Mouse (Mus musculus) embryonic stem cell, embryonic (primary cell): Measurements from ENCODE around the gene Hist1h1d.
"Not testable (repeated sequence)": the region's sequence is repeated elsewhere in the genome, so short reads cannot be mapped to it uniquely, and the experiment has no call there.

ENCODE experiments used
- CTCF ChIA-PET, 4 experiments: fragments of 300-600 bp in 2 of 4; fragments of 350-600 bp in 2 of 4; sonication (Branson Sonifier 250); formaldehyde crosslinking; loops; one replicate each; lab custom pipeline; 2022; ENCODE audit warnings: inconsistent platforms in 2 of 4; lab: Charles Lee
- POLR2A ChIA-PET, 4 experiments: fragments of 300-600 bp in 2 of 4; fragments of 350-600 bp in 2 of 4; sonication (Branson Sonifier 250); formaldehyde crosslinking; loops; one replicate each; lab custom pipeline; 2022; ENCODE audit warnings: antibody characterized with exemption in 4 of 4, inconsistent platforms in 1 of 4; lab: Charles Lee

Hist1h1d gene

GRCm38 (mm10) chr13:23523976-23524375 lies 29.1 kb upstream of the Hist1h1d start:
- CTCF ChIA-PET: interaction anchor here in 1 of 4 experiments (1.0 kb wide), 1 partner anchor 99 kb away, joined by 6 read pairs; no protein-coding TSS in a partner anchor
- POLR2A ChIA-PET: interaction anchor here in 3 of 4 experiments (1.0 to 24.7 kb wide), 3 partner anchors 29 to 100 kb away, joined by 5 to 639 read pairs (median 6); partner anchors contain the start of genes Hist1h1d (in 1 of the 3) and Hist1h4f (in 1 of the 3)

DNA sequence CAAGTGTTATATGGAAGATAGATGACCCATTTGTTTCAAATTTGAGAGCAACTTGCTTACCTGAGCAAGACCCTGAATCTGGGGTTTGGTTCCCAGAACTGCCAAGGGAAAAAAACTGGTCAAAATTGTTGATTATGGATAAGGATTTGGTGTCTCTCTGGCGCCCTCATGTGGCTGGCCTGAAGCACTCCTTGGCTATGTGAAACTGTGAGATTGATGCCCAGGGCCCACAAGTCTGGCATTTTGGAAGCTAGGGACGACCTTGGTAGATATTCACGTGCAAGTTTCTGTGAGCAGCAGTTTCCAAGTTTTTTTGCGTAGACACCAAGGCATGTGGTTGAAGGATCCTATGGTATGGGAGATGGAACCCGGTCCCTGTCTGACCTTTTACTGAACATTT lies 28.4 kb upstream of the Hist1h1d start:
- POLR2A ChIA-PET: interaction anchor here (0.6 to 24.7 kb wide), 28 partner anchors 9 to 215 kb away, joined by 3 to 692 read pairs (median 4); partner anchors contain the start of genes Abt1 (in 2 of the 4), Hist1h1d (in 2 of the 4), Hist1h2af (in 2 of the 4) and Hist1h2bg (in 2 of the 4)
- CTCF ChIA-PET: interaction anchor here (0.5 to 3.3 kb wide), 23 partner anchors 19 to 1609 kb away, joined by 3 to 37 read pairs (median 5); partner anchors contain the start of gene Abt1 (in 2 of the 4)

GRCm38 (mm10) chr13:23525901-23526300 lies 27.2 kb upstream of the Hist1h1d start:
- ChIA-PET POLR2A (interaction anchor here in 3 of 4 experiments (0.6 to 24.7 kb wide), 20 partner anchors 8 to 158 kb away, joined by 3 to 692 read pairs (median 9); partner anchors contain the start of genes Abt1 (in 2 of the 3), Hist1h1d (in 2 of the 3), Hist1h4f (in 2 of the 3) and Hist1h2ac (in 1 of the 3)), CTCF (interaction anchor here in 3 of 4 experiments (0.6 to 3.3 kb wide), 7 partner anchors 84 to 1641 kb away, joined by 3 to 37 read pairs (median 3); partner anchors contain the start of gene Abt1 (in 1 of the 3))

- ChIA-PET CTCF (interaction anchor here in 2 of 4 experiments (1.1 to 3.3 kb wide), 4 partner anchors 84 to 125 kb away, joined by 3 to 37 read pairs (median 6); no protein-coding TSS in a partner anchor), POLR2A (interaction anchor here in 3 of 4 experiments (0.8 to 24.7 kb wide), 20 partner anchors 8 to 158 kb away, joined by 3 to 692 read pairs (median 8); partner anchors contain the start of genes Hist1h1d (in 2 of the 3), Hist1h4f (in 2 of the 3), Abt1 (in 1 of the 3) and Hist1h2ac (in 1 of the 3))
Measured at GRCm38 (mm10) chr13:23526312-23526711, 26.8 kb upstream of the Hist1h1d start.

- ChIA-PET CTCF (interaction anchor here in 2 of 4 experiments (0.6 to 2.4 kb wide), 3 partner anchors 69 to 128 kb away, joined by 4 to 11 read pairs (median 6); no protein-coding TSS in a partner anchor), POLR2A (interaction anchor here (0.5 to 24.7 kb wide), 42 partner anchors 12 to 1610 kb away, joined by 3 to 692 read pairs (median 9); partner anchors contain the start of genes Abt1 (in 2 of the 4), Hist1h1d (in 2 of the 4), Hist1h2ae (in 2 of the 4) and Hist1h2bg (in 2 of the 4))
Measured at GRCm38 (mm10) chr13:23529005-23529404, 24.1 kb upstream of the Hist1h1d start.

DNA sequence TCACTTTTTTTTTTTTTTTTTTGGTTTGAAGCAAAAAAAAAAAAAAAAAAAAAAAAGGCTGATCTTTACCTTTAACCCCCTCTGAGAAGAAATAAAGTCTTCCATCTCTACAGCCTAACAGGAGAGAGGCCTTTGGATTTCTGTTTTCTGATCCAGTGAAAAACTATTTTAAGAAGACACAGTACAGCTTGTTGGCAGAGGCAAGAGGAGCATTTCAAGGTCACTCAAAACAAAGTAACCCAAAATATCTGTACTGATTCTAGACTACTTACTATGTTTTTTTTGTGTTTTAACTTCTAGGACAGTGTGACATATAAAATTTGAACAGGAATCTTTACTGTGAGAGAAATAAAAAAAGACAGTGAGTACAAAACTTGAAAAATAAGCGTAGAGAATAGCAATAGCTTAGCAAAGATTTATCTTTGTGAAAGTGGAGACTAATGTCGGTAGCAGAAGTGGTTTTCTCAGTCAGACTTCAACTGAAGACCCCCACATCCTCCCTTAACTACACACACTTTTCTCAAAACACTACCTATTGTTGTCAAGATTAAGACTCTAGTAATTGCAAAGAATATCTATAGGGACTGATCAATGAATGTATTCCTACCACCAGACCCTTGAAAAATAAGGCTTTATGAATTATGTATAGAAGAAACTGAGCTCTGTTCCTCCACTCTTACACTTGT lies 23.4 kb upstream of the Hist1h1d start:
- CTCF ChIA-PET: interaction anchor here in 2 of 4 experiments (0.6 to 2.4 kb wide), 2 partner anchors 69 to 128 kb away, joined by 6 to 11 read pairs; no protein-coding TSS in a partner anchor
- POLR2A ChIA-PET: interaction anchor here (0.5 to 24.7 kb wide), 77 partner anchors 12 to 1611 kb away, joined by 3 to 692 read pairs (median 9); partner anchors contain the start of genes Hist1h4f (in 3 of the 4), Abt1 (in 2 of the 4), Hist1h1d (in 2 of the 4) and Hist1h2ac (in 2 of the 4)

DNA sequence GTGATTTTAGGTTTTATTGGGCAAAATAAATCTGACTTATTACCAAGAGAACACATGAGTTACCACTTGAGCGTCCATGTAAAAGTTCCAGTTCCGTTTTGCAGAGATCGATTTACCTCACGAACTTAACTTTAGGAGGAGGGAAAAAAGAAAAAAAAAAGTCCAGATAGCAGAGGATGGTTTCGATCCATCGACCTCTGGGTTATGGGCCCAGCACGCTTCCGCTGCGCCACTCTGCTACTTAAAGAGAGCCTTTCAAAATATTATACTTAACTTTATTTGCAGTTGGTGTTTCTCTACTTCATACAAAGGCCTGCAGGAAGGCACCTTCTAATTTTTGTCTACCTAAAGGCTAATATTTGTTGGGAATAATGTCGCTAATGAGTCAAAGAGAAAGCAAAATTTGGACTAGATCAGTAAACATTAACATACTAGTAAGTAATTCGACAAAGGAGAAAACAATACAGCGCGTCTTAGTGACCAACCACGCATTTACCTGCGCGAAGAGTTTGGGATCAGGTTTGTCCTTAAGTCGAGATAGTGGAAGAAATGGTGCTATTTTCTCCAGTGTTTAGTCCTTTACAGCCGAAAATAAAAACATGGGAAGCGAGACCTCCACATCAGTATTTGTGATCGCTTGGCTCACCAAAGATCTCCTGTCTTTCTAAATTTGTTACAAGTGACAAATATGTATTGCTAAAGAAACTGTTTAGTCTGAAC lies 22.7 kb upstream of the Hist1h1d start:
- CTCF ChIA-PET: interaction anchor here in 1 of 4 experiments (2.4 kb wide), 1 partner anchor 129 kb away, joined by 11 read pairs; no protein-coding TSS in a partner anchor
- POLR2A ChIA-PET: interaction anchor here (0.5 to 24.7 kb wide), 158 partner anchors 8 to 1813 kb away, joined by 3 to 692 read pairs (median 5); partner anchors contain the start of genes Hist1h4d (in 4 of the 4), Hist1h2ac (in 3 of the 4), Hist1h2ae (in 3 of the 4) and Hist1h2ag (in 3 of the 4)

DNA sequence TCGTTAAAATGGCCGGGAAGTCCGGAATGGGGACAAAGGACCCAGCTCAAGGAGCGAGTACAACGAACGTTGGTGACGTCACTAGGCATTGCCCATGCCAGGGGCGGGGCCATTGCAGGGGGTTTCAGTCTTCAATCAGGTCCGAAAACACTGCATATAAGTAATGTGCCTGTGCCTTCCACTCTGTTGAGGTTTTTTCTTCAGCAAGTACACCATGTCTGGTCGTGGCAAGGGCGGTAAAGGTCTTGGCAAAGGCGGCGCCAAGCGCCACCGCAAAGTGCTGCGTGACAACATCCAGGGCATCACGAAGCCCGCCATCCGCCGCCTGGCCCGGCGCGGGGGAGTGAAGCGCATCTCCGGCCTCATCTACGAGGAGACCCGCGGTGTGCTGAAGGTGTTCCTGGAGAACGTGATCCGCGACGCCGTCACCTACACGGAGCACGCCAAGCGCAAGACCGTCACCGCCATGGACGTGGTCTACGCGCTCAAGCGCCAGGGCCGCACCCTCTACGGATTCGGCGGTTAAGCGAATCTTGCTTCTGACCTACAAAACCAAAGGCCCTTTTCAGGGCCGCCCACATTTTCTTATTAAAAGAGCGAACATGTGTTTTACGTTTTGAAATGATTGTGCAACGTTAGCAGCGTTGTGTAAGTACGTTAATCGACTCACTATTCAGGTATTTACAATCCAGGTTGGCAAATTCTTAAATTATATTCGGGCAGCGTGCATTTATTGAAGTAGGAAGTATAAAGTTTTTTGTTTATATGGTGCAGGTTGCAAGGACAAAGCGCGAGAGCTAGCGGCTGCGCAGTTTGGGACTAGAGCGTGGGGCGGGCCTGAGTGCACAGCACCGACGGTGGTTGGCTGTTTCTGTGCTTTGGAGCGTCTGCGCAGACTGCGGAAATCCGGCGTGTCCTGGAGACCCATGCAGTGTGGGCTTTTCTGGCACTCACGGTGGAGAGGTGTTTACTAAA lies 21.9 kb upstream of the Hist1h1d start, which contains the start of gene Hist1h4h:
Gene Hist1h4h (plus strand): TSS at position 150 of the 975 bp plus-strand sequence.
- ChIA-PET POLR2A (interaction anchor here (0.5 to 24.7 kb wide), 164 partner anchors 8 to 1814 kb away, joined by 3 to 692 read pairs (median 5); partner anchors contain the start of genes Hist1h4d (in 4 of the 4), Hist1h2ac (in 3 of the 4), Hist1h2ae (in 3 of the 4) and Hist1h2ag (in 3 of the 4)), CTCF (interaction anchor here in 1 of 4 experiments (2.4 kb wide), 1 partner anchor 130 kb away, joined by 11 read pairs; no protein-coding TSS in a partner anchor)

DNA sequence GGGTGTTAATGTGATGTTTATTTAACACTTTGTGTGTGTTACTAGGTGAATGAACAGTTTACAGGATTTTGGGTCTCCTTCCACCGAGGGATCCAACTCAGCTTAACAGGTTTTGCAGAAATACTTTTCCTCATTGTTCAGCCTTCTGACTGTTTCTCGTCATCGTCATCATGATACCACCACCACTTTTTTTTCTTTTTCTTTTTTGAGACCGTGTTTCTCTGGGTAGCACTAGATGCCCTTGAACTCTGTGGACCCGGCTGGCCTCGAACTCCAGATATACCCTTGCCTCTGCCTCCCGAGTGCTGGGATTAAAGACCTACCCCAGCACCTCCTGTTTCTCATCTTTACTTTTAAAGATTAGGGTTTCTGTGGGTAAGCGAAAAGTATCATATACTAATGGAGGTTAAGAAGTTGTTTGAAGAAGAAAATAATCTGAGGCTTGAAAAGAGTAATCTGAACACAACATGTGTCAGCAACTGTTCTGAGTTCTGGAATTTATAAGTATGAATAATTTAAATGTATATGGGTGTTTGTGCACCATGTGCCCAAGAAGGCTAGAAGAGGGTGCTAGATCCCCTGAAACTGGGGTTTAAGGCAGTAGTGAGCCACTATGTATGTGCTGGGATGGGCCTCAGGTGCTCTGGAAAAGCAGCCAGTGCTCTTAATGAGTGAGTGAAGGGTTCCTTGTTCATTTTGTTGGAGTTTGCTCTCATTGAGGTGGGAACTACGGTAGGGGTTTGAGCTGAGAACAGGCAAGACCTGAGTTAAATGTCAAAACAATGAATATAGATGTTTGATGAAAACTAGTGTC lies 20.6 kb upstream of the Hist1h1d start:
- POLR2A ChIA-PET: interaction anchor here (0.7 to 24.7 kb wide), 55 partner anchors 9 to 234 kb away, joined by 3 to 692 read pairs (median 16); partner anchors contain the start of genes Hist1h4f (in 4 of the 4), Hist1h2ad (in 3 of the 4), Hist1h2ae (in 3 of the 4) and Hist1h2bf (in 3 of the 4)
- CTCF ChIA-PET: no interaction called here

DNA sequence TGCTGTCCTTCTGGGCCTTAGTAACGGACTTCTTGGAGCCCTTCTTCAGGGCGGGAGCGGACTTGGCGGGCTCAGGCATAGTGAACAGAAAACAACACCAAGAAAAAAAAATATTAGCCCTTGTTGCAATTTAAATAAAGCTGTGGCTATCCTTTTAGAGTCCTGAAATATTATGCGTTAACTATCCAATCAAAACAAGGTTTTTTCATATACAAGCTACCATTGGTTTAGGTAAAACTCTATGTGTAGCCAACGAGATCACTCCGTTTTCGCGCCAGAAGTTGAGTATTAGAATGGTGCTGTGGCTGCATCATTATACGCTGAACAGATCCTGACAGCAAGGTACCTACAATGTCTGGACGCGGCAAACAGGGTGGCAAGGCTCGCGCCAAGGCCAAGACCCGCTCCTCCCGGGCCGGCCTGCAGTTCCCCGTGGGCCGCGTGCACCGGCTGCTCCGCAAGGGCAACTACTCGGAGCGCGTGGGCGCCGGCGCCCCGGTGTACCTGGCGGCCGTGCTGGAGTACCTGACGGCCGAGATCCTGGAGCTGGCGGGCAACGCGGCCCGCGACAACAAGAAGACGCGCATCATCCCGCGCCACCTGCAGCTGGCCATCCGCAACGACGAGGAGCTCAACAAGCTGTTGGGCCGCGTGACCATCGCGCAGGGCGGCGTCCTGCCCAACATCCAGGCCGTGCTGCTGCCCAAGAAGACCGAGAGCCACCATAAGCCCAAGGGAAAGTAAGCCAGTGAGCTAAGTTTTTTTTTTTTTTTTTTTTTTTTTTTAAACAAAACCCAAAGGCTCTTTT lies 19.3 kb upstream of the Hist1h1d start, which contains the start of gene Hist1h2af:
Gene Hist1h2af (plus strand): TSS at position 347 of the 808 bp plus-strand sequence.
- ChIA-PET CTCF (interaction anchor here in 2 of 4 experiments (0.6 to 1.1 kb wide), 3 partner anchors 9 to 132 kb away, joined by 3 read pairs; partner anchors contain the start of genes Hist1h2ae (in 1 of the 2), Hist1h2bg (in 1 of the 2) and Hist1h2bh (in 1 of the 2)), POLR2A (interaction anchor here (0.5 to 24.7 kb wide), 129 partner anchors 8 to 1823 kb away, joined by 3 to 692 read pairs (median 6); partner anchors contain the start of genes Hist1h4d (in 4 of the 4), Hist1h4f (in 4 of the 4), Hist1h1a (in 3 of the 4) and Hist1h1d (in 3 of the 4))

DNA sequence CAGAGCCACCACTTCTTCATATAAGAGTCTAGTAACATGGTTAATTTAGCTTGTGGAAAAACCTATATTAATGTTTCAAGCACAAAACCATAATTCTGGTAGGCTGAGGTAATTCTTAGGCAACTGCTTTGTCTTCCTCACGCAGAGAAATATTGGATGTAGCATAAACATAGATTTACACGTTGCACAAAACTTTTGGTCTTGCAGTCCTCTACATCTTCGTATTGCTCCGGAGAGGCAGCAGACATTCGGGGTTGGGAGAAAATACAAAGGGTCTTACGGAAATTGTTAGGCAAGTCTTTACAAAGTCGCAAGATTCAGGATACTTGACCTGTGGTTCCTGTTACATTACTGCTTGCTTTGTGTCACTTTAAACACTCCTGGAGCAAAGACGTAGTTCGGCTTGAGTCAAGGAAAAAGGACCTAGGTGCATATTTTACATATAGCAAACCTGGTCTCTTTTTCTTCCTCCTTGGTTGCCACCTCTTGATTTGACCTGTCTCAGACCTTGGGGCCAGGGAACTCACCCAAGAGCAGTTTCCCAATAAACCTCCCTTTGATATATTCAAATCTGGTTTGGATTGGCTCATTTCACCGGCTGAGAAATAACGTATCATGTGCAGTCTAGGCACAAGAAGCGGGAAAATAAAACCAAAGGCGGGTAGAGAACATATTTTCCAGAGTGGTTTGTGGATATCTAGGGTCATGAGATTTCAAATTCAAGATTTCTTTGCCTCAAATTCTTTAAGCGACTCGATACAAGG lies 18.5 kb upstream of the Hist1h1d start:
- CTCF ChIA-PET: interaction anchor here in 2 of 4 experiments (0.6 to 0.7 kb wide), 2 partner anchors 37 to 133 kb away, joined by 3 read pairs; partner anchors contain the start of genes Hist1h2ae (in 1 of the 2) and Hist1h2bg (in 1 of the 2)
- POLR2A ChIA-PET: interaction anchor here (0.5 to 24.7 kb wide), 102 partner anchors 7 to 1824 kb away, joined by 3 to 692 read pairs (median 6); partner anchors contain the start of genes Hist1h4f (in 4 of the 4), Hist1h1a (in 3 of the 4), Hist1h2ac (in 3 of the 4) and Hist1h2ae (in 3 of the 4)

DNA sequence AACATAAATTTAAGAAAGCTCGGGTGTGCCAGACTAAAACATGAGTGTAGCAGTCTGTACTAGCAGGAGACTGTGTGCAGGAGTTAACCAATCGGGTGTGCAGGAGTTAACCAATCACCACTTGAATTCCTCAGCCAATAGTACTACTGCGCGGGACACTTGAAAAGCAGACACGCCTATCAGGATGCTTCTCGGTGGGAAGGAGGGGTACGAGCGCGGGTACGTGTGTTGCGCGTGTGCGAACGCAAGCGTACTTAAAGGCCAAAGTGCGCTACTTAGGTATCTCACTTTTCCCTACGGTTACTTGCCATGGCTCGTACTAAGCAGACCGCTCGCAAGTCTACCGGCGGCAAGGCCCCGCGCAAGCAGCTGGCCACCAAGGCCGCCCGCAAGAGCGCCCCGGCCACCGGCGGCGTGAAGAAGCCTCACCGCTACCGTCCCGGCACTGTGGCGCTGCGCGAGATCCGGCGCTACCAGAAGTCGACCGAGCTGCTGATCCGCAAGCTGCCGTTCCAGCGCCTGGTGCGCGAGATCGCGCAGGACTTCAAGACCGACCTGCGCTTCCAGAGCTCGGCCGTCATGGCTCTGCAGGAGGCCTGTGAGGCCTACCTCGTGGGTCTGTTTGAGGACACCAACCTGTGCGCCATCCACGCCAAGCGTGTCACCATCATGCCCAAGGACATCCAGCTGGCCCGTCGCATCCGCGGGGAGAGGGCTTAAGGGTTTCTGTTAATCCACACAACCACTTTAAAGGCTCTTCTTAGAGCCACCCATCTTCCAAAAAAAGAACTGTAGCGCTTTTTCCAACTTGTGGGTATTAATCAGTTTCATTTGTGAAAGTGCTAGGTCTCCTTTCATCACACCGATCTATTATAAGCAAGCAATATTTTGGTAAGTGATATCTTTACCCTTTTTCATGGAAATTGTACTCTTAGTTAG lies 17.7 kb upstream of the Hist1h1d start, which contains the start of gene Hist1h3g:
Gene Hist1h3g (plus strand): TSS at position 286 of the 939 bp plus-strand sequence.
- POLR2A ChIA-PET: interaction anchor here (0.5 to 24.7 kb wide), 57 partner anchors 9 to 1492 kb away, joined by 3 to 692 read pairs (median 8); partner anchors contain the start of genes Hist1h4f (in 4 of the 4), Hist1h2ae (in 3 of the 4), Hist1h2bg (in 3 of the 4) and Hist1h2bj (in 3 of the 4)
- CTCF ChIA-PET: not testable (repeated sequence)
